Mouse (Mus musculus) cerebellum, postnatal 10 days (tissue): ENCODE results near the gene Tmem168.
A peak's percentile ranks its signal among the peaks of the same experiment; 100 is the strongest.

Experiments
- DNase-seq, 2 experiments: peaks; one replicate each; pipeline ENCODE4 v3.0.0; 2021; ENCODE audit warnings: mixed read lengths in 2 of 2

Tmem168 gene

DNA sequence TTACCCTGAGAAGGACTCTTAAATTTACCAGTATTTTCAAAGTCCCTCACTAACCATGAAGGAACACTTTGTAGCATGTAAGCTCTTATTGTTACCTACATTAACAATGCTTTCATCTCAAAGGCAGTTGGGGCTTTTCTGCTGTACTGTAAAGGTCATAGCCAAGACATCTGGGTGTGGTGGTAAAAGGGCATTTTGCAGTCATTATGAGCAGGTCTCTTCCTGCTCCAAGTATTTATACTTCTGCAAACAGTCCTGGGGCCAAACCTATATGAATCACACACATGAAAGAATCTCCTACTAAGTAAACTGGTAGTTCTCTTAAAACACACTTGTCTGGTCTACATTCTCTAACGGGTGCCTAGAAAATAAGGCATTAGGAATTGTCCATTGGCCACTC, 25.8 kb downstream of the Tmem168 start:
- DNase-seq: no peak

DNA sequence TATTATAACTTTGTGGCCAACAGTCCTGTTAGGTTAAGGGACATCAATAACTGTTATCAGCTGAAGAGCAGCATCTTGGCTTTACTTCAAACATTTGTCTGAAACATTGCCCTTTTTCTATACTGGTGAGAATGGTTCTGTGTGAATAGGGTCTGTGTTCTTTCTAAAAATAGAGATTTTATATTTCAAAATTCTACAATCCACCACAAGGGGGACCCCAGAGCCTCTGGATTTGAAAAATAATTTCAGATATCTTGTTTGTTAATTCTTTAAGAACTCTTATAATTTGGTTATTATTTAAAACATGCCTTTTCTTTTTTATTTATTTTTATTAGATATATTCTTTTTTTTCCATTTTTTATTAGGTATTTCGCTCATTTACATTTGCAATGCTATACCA, 42.2 kb downstream of the Tmem168 start:
- DNase-seq: peak; percentile 12 to 54

DNA sequence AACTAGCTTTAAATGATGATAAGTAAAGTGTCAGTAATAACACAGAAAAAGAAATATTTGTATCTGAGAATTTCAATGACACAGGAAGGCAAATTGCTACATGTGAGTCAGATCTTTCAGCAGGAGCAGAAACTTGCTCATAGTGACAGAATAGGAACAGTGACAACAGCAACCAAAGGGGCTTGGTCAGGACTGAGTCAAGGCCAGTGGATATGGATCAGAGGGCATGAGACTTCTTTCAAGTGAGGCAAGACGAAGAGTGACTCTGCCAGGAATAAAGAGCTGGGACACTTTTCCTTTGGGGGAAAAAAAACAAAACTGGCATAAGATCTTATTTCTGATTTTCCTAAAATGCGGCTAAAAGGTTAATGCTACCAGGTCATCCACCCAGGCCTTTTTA, 52.6 kb downstream of the Tmem168 start:
- no peak for DNase-seq

DNA sequence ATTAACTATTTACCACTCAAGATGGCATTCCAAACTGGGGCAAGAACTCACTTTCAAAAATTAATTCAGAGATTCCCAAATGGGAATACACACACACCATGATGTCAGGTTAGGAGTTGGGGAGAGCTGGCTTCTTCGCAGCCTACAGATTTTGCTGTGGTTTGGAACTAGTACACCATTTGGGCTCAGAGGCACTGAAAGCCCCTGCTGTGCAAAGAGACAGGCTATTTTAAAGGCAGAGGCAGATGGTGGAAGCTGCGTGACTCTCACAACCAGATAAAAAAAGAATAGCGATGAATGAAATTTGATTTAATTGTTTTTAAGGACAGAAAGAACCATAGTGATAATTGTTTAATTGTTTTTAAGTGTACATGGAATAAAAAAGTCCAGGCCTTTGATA, 66.1 kb downstream of the Tmem168 start:
- DNase-seq: peak; percentile 61 to 66

GRCm38 (mm10) chr6:13537275-13537964, 70.5 kb downstream of the Tmem168 start:
- no peak for DNase-seq
